Mouse (Mus musculus) cerebellum, adult 2 months (tissue): Measurements from ENCODE around the gene Rnf126.

ENCODE experiments used
- CTCF ChIP-seq: fragments of 200-500 bp; IDR thresholded peaks from 2 replicates; pipeline ENCODE4 v1.5.1; 2011; ENCODE audit warnings: low read depth, mild to moderate bottlenecking, control low read depth, low read length, moderate library complexity, borderline replicate concordance; ENCODE audit not compliant: insufficient read depth
- POLR2A ChIP-seq: fragments of 200-500 bp; IDR thresholded peaks from 2 replicates; pipeline ENCODE4 v1.6.1; 2011; ENCODE audit warnings: low read length, control low read depth, borderline replicate concordance; ENCODE audit not compliant: insufficient read depth

GRCm38 (mm10) chr10:79765228-79765745 is 1.5 kb downstream of the Rnf126 start:
- TF ChIP-seq POLR2A (no peak), CTCF (no peak)
